Mouse (Mus musculus): ENCODE data around the gene Syt16. TPM values are rescaled to one million over a fixed set of nuclear protein-coding genes. Genes with fewer than 3 reads are reported as not detected.

The Syt16 gene
- not detected for polyA plus RNA-seq (2012; fragmentation: generic; extraction: Trizol)

GRCm38 (mm10) chr12:73997297-73998127, at the start of gene Syt16:
Syt16 (plus strand) TSS chr12:73997661.
- H3K4me3 ChIP-seq = no peak within 1 kb of the TSS
- H3K4me2 ChIP-seq (ENCODE audit: low read depth) = no peak within 1 kb of the TSS
- H3K27me3 ChIP-seq (ENCODE audit: control insufficient read depth, insufficient read depth, insufficient read length) = peaks cover 19% of the 10 kb centered on the region
- TF ChIP-seq POLR2A (IDR thresholded peaks at IDR 0.05; ENCODE audit: insufficient read length, low read depth) = no peak
- no peak for TF ChIP-seq CEBPB (IDR thresholded peaks at IDR 0.05; ENCODE audit: insufficient read depth, poor library complexity, severe bottlenecking)
- TF ChIP-seq MYOG (IDR thresholded peaks at IDR 0.05; ENCODE audit: control insufficient read depth in 1 of 3, insufficient read depth in 1 of 3, insufficient read length in 2 of 3, low read depth in 2 of 3) = no peak
- TF ChIP-seq MAX (IDR thresholded peaks at IDR 0.05; ENCODE audit: low read depth) = no peak
- no peak for TF ChIP-seq MYOD1 (IDR thresholded peaks at IDR 0.05; ENCODE audit: control insufficient read depth in 1 of 3, insufficient read length in 2 of 3, low read depth in 2 of 3)
- TF ChIP-seq TCF3 (IDR thresholded peaks at IDR 0.05; ENCODE audit: insufficient read length, low read depth) = no peak
- TF ChIP-seq TCF12 (IDR thresholded peaks at IDR 0.05; ENCODE audit: insufficient read depth, poor library complexity, severe bottlenecking) = no peak
- no peak for TF ChIP-seq POLR2AphosphoS2 (IDR thresholded peaks at IDR 0.05; ENCODE audit: insufficient read length, low read depth)
- no peak for TF ChIP-seq USF1 (IDR thresholded peaks at IDR 0.05; ENCODE audit: low read depth)
- TF ChIP-seq REST (IDR thresholded peaks at IDR 0.05; ENCODE audit: insufficient read depth, insufficient read length) = no peak
- no peak for TF ChIP-seq SRF (IDR thresholded peaks at IDR 0.05; ENCODE audit: control insufficient read depth, insufficient read length, low read depth)
- no peak for TF ChIP-seq E2F4 (IDR thresholded peaks at IDR 0.05; ENCODE audit: insufficient read depth)
- H3K36me3 ChIP-seq (ENCODE audit: control insufficient read depth, insufficient read depth) = no peaks in the 10 kb centered on the region
- no peaks in the 10 kb centered on the region for H3K79me2 ChIP-seq (ENCODE audit: control insufficient read depth, insufficient read depth)
- no peak within 1 kb of the TSS for H3ac ChIP-seq (ENCODE audit: control insufficient read depth, insufficient read length)

DNA sequence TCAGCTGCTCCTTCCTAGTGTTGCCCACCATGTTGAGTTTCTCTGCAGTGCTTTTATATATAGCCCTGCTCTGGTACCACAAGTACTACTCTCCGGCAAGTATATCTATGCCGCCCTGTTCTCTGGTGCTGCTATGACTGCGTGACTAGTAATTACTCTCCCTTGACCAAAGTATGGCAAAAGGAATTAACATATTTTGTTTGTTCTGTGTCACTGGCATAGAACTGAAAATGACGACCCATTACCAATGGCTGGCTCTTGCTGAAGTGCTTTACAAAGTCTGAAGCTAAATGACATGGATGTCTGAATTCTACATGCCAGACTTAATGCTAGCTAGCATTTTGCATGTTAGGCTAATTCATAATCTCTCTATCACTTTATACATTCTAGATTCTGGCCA, 49.0 kb upstream of the Syt16 start:
- Histone ChIP-seq H3K4me3 (no peak overlapping the region), H3K4me2 (ENCODE audit: low read depth) (no peak overlapping the region), H3ac (ENCODE audit: control insufficient read depth, insufficient read length) (no peak overlapping the region), H3K27me3 (ENCODE audit: control insufficient read depth, insufficient read depth, insufficient read length) (no peaks in the 10 kb centered on the region), H3K79me2 (ENCODE audit: control insufficient read depth, insufficient read depth) (no peaks in the 10 kb centered on the region), H3K36me3 (ENCODE audit: control insufficient read depth, insufficient read depth) (peaks cover 56% of the 10 kb centered on the region)
- TF ChIP-seq CEBPB (IDR thresholded peaks at IDR 0.05; ENCODE audit: insufficient read depth, poor library complexity, severe bottlenecking) (no peak), E2F4 (IDR thresholded peaks at IDR 0.05; ENCODE audit: insufficient read depth) (no peak), REST (IDR thresholded peaks at IDR 0.05; ENCODE audit: insufficient read depth, insufficient read length) (no peak), TCF3 (IDR thresholded peaks at IDR 0.05; ENCODE audit: insufficient read length, low read depth) (no peak), MAX (IDR thresholded peaks at IDR 0.05; ENCODE audit: low read depth) (no peak), POLR2AphosphoS2 (IDR thresholded peaks at IDR 0.05; ENCODE audit: insufficient read length, low read depth) (no peak), MYOG (IDR thresholded peaks at IDR 0.05; ENCODE audit: control insufficient read depth in 1 of 3, insufficient read depth in 1 of 3, insufficient read length in 2 of 3, low read depth in 2 of 3) (no peak), SRF (IDR thresholded peaks at IDR 0.05; ENCODE audit: control insufficient read depth, insufficient read length, low read depth) (no peak), POLR2A (IDR thresholded peaks at IDR 0.05; ENCODE audit: insufficient read length, low read depth) (no peak), TCF12 (IDR thresholded peaks at IDR 0.05; ENCODE audit: insufficient read depth, poor library complexity, severe bottlenecking) (no peak), MYOD1 (IDR thresholded peaks at IDR 0.05; ENCODE audit: control insufficient read depth in 1 of 3, insufficient read length in 2 of 3, low read depth in 2 of 3) (no peak), USF1 (IDR thresholded peaks at IDR 0.05; ENCODE audit: low read depth) (no peak)

- no peak overlapping the region for H3K4me3 ChIP-seq
- no peaks in the 10 kb centered on the region for H3K79me2 ChIP-seq (ENCODE audit: control insufficient read depth, insufficient read depth)
- TF ChIP-seq USF1 (IDR thresholded peaks at IDR 0.05; ENCODE audit: low read depth) (no peak), POLR2A (IDR thresholded peaks at IDR 0.05; ENCODE audit: insufficient read length, low read depth) (peak; percentile 33), POLR2AphosphoS2 (IDR thresholded peaks at IDR 0.05; ENCODE audit: insufficient read length, low read depth) (peak; percentile 82)
- H3K27me3 ChIP-seq (ENCODE audit: control insufficient read depth, insufficient read depth, insufficient read length) = no peaks in the 10 kb centered on the region
- H3K4me2 ChIP-seq (ENCODE audit: low read depth) = no peak overlapping the region
- H3ac ChIP-seq (ENCODE audit: control insufficient read depth, insufficient read length) = no peak overlapping the region
- H3K36me3 ChIP-seq (ENCODE audit: control insufficient read depth, insufficient read depth) = peaks cover 45% of the 10 kb centered on the region
These were observed 48.0 kb upstream of the Syt16 start for GRCm38 (mm10) chr12:73949318-73950058.

DNA sequence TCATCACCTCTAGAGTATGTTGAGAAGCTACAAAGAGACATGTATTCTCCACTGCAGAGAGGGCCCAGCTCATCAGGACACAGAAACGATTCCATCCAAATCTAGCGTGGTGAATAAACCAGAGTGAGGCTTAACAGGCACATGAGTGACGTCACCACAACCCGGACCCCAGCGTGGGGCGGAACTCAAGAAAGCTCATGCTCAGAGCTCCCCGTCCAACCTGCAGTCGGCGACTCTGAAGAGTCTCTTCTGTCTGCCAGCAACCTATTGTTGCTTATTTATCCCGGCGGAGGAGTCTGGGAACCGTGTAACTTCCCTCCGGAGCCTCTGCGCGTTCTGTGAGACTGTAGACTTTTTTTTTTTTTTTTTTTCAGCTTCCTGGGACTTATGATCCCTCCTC, 44.6 kb upstream of the Syt16 start:
- no peaks in the 10 kb centered on the region for H3K79me2 ChIP-seq (ENCODE audit: control insufficient read depth, insufficient read depth)

More for the DNA sequence above, 44.6 kb upstream of the Syt16 start:
- no peak overlapping the region for H3K4me3 ChIP-seq
- H3K4me2 ChIP-seq (ENCODE audit: low read depth) = no peak overlapping the region
- TF ChIP-seq MAX (IDR thresholded peaks at IDR 0.05; ENCODE audit: low read depth) (no peak), SRF (IDR thresholded peaks at IDR 0.05; ENCODE audit: control insufficient read depth, insufficient read length, low read depth) (no peak), USF1 (IDR thresholded peaks at IDR 0.05; ENCODE audit: low read depth) (no peak), TCF3 (IDR thresholded peaks at IDR 0.05; ENCODE audit: insufficient read length, low read depth) (no peak), MYOD1 (IDR thresholded peaks at IDR 0.05; ENCODE audit: control insufficient read depth in 1 of 3, insufficient read length in 2 of 3, low read depth in 2 of 3) (no peak), E2F4 (IDR thresholded peaks at IDR 0.05; ENCODE audit: insufficient read depth) (no peak), POLR2AphosphoS2 (IDR thresholded peaks at IDR 0.05; ENCODE audit: insufficient read length, low read depth) (no peak), MYOG (IDR thresholded peaks at IDR 0.05; ENCODE audit: control insufficient read depth in 1 of 3, insufficient read depth in 1 of 3, insufficient read length in 2 of 3, low read depth in 2 of 3) (no peak)
- peaks cover 13% of the 10 kb centered on the region for H3K36me3 ChIP-seq (ENCODE audit: control insufficient read depth, insufficient read depth)
- H3K27me3 ChIP-seq (ENCODE audit: control insufficient read depth, insufficient read depth, insufficient read length) = no peaks in the 10 kb centered on the region
- H3ac ChIP-seq (ENCODE audit: control insufficient read depth, insufficient read length) = no peak overlapping the region
